Comparison of ENCODE assay signal across 8 mouse cellular contexts in the genomic region with DNA sequence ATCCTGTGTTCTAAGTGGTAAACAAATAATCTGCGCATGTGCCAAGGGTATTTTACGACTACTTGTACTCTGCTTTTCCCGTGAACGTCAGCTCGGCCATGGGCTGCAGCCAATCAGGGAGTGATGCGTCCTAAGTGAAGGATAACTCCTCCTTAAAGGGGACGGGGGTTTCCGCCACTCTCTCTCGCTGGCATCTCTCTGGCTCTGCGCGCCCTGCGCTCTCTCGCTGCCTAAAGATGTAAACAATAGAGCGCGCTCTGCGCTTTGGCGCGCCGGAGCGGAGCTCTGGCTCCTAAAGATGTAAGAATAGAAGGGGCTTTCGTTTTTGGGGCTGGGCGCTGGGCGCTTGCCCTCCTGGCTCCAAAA.
DNase-seq lines count a peak whose midpoint lies in the region; ATAC-seq and TF ChIP-seq lines count a peak whose summit lies in the region.
"Not testable (repeated sequence)": the region's sequence is repeated elsewhere in the genome, so short reads cannot be mapped to it uniquely, and the experiment has no call there.

No protein-coding gene starts in this region.

- H3K4me1 ChIP-seq in bone marrow macrophage, adult 2 months (ENCODE audit: control insufficient read depth, insufficient read depth, low read length); forebrain, embryonic 10.5 days; heart, embryonic 12.5 days (replicated peaks): not testable (repeated sequence)

- 21% methylated on average over 23 of the region's 23 CpGs for WGBS in forebrain, embryonic 10.5 days
- WGBS in heart, embryonic 12.5 days: 15% methylated on average over 23 of the region's 23 CpGs

- H3K4me2 ChIP-seq in heart, embryonic 12.5 days: peak overlapping the region; percentile 72

- TF ChIP-seq CTCF in bone marrow macrophage, adult 2 months (IDR thresholded peaks at IDR 0.05; ENCODE audit: low read depth, low read length): not testable (repeated sequence)

- DNase-seq in forebrain, embryonic 10.5 days (ENCODE audit: extremely low spot score, low spot score): not testable (repeated sequence)
- DNase-seq in kidney, adult 18-20 months: peak; percentile 46
- DNase-seq in left cerebral cortex, postnatal 14 days (ENCODE audit: low spot score in 2 of 2): peak; percentile 37 to 46
- peak; percentile 30 for DNase-seq in lung, postnatal 14 days
- peak; percentile 49 to 54 for DNase-seq in right cerebral cortex, postnatal 10 days (ENCODE audit: low spot score in 2 of 2)
- peak; percentile 10 for DNase-seq in urinary bladder, postnatal 14 days (ENCODE audit: low spot score)

- H3K27me3 ChIP-seq in forebrain, embryonic 10.5 days (ENCODE audit: poor library complexity, severe bottlenecking); heart, embryonic 12.5 days (replicated peaks): not testable (repeated sequence)

- intact Hi-C loops in left cerebral cortex, postnatal 14 days (cut with DNase I): not testable (repeated sequence)

- peak overlapping the region; percentile 73 for H3K27ac ChIP-seq in bone marrow macrophage, adult 2 months (ENCODE audit: insufficient read depth, low read depth, low read length)
- peak overlapping the region; percentile 87 for H3K27ac ChIP-seq in forebrain, embryonic 10.5 days
- H3K27ac ChIP-seq in heart, embryonic 12.5 days (ENCODE audit: poor library complexity, severe bottlenecking): 0 out of 2 replicates have a peak overlapping the region, but pooled peaks have one; percentile 70

- ATAC-seq in heart, embryonic 12.5 days (ENCODE audit: insufficient number of reproducible peaks, low FRiP score): peak; percentile 49; the same call in 1 of the 2 replicates

- H3K9me3 ChIP-seq in forebrain, embryonic 10.5 days; heart, embryonic 12.5 days (replicated peaks): not testable (repeated sequence)

- not testable (repeated sequence) for H3K36me3 ChIP-seq in forebrain, embryonic 10.5 days (replicated peaks); heart, embryonic 12.5 days

- peak overlapping the region; percentile 71 for H3K9ac ChIP-seq in heart, embryonic 12.5 days

- H3K4me3 ChIP-seq in bone marrow macrophage, adult 2 months (ENCODE audit: insufficient read depth, low read length): peak overlapping the region; percentile 61
- H3K4me3 ChIP-seq in forebrain, embryonic 10.5 days: peak overlapping the region; percentile 56
- peak overlapping the region; percentile 55 for H3K4me3 ChIP-seq in heart, embryonic 12.5 days

- TF ChIP-seq POLR2A in bone marrow macrophage, adult 2 months (IDR thresholded peaks at IDR 0.05; ENCODE audit: borderline replicate concordance, low read depth, low read length): not testable (repeated sequence)
